In genomic region chr2:173950164-173950891, GRCm38 (mm10) we compare ENCODE assay signal across 14 mouse cellular contexts.
A peak's percentile ranks its signal among the peaks of the same experiment; 100 is the strongest.
DNase-seq lines count a peak whose midpoint lies in the region; ATAC-seq and TF ChIP-seq lines count a peak whose summit lies in the region.
"Had no signal": no experiment of that assay in that cellular context is flagged by ENCODE, and none has a peak within 500 bp of the region (broad histone marks: within the 10 kb centered on the region; RNA-seq: fewer than 3 reads in every experiment).

No protein-coding gene starts in this region.

- peaks cover 15% of the 10 kb centered on the region for H3K9me3 ChIP-seq in hindbrain, embryonic 10.5 days
- peaks cover 26% of the 10 kb centered on the region for H3K9me3 ChIP-seq in hindbrain, embryonic 14.5 days (ENCODE audit: control insufficient read depth, low read length)
- no peaks in the 10 kb centered on the region for H3K9me3 ChIP-seq in limb, embryonic 11.5 days (ENCODE audit: control insufficient read depth, low read length)
- H3K9me3 ChIP-seq: limb, embryonic 15.5 days had no signal

- H3K36me3 ChIP-seq in hindbrain, embryonic 10.5 days = no peaks in the 10 kb centered on the region
- no peaks in the 10 kb centered on the region for H3K36me3 ChIP-seq in hindbrain, embryonic 14.5 days (replicated peaks; ENCODE audit: control insufficient read depth, insufficient read depth)
- H3K36me3 ChIP-seq in limb, embryonic 11.5 days (ENCODE audit: control insufficient read depth, insufficient read depth, low read length) = no peaks in the 10 kb centered on the region
- H3K36me3 ChIP-seq: limb, embryonic 15.5 days; midbrain, embryonic 12.5 days had no signal

- H3K27me3 ChIP-seq in hindbrain, embryonic 10.5 days (ENCODE audit: insufficient read depth, poor library complexity, severe bottlenecking) = no peaks in the 10 kb centered on the region
- no peaks in the 10 kb centered on the region for H3K27me3 ChIP-seq in hindbrain, embryonic 14.5 days (ENCODE audit: control insufficient read depth, insufficient read depth, low read length)
- no peaks in the 10 kb centered on the region for H3K27me3 ChIP-seq in limb, embryonic 11.5 days (ENCODE audit: control insufficient read depth, insufficient read depth, low read length)
- H3K27me3 ChIP-seq: forebrain, embryonic 13.5 days; limb, embryonic 15.5 days; midbrain, embryonic 12.5 days had no signal

- 45% methylated on average over 10 of the region's 10 CpGs for WGBS in hindbrain, embryonic 10.5 days
- 40% methylated on average over 10 of the region's 10 CpGs for WGBS in hindbrain, embryonic 14.5 days
- WGBS in lung, adult 2 months = 47% methylated on average over 10 of the region's 10 CpGs
- WGBS in limb, embryonic 11.5 days = 47% methylated on average over 10 of the region's 10 CpGs

- no peak for ATAC-seq in hindbrain, embryonic 14.5 days (ENCODE audit: low FRiP score)
- ATAC-seq in limb, embryonic 11.5 days (ENCODE audit: insufficient number of reproducible peaks, low FRiP score, low TSS enrichment, low read depth) = no peak
- ATAC-seq: forebrain, embryonic 13.5 days had no signal

- TF ChIP-seq POLR2A in lung, adult 2 months (IDR thresholded peaks at IDR 0.05; ENCODE audit: borderline replicate concordance, extremely low read depth, low read depth, low read length) = no peak

- DNase-seq in hindbrain, embryonic 10.5 days (ENCODE audit: low spot score) = no peak
- DNase-seq in hindbrain, embryonic 14.5 days (ENCODE audit: low spot score) = no peak
- peak; percentile 0 for DNase-seq in lung, adult 2 months
- no peak for DNase-seq in lung, adult 18-20 months
- DNase-seq in ZHBTc4 (ENCODE audit: low read depth, low spot score) = peak; percentile 49
- peak; percentile 19 for DNase-seq in limb, embryonic 11.5 days (ENCODE audit: low spot score)
- no peak for DNase-seq in c-Kit-positive CD71-positive TER-119-positive erythroid progenitor cells, embryonic 14.5 days (ENCODE audit: low spot score)
- DNase-seq: adrenal gland, postnatal 14 days; cerebellum, adult 11 months; lung, postnatal 14 days; right cerebral cortex, postnatal 25 days had no signal

- no peak overlapping the region for H3K9ac ChIP-seq in hindbrain, embryonic 14.5 days
- no peak overlapping the region for H3K9ac ChIP-seq in limb, embryonic 11.5 days (ENCODE audit: low read length)
- H3K9ac ChIP-seq: forebrain, embryonic 13.5 days; limb, embryonic 15.5 days; midbrain, embryonic 12.5 days had no signal

- H3K4me1 ChIP-seq in hindbrain, embryonic 10.5 days (replicated peaks) = 0 out of 2 replicates have a peak, but pooled peaks cover 5% of the 10 kb centered on the region
- no peaks in the 10 kb centered on the region for H3K4me1 ChIP-seq in hindbrain, embryonic 14.5 days (replicated peaks; ENCODE audit: control insufficient read depth, insufficient read depth, low read length)
- no peaks in the 10 kb centered on the region for H3K4me1 ChIP-seq in lung, adult 2 months (ENCODE audit: control insufficient read depth, insufficient read depth, low read length)
- no peaks in the 10 kb centered on the region for H3K4me1 ChIP-seq in limb, embryonic 11.5 days (ENCODE audit: control insufficient read depth, insufficient read depth, low read length)
- H3K4me1 ChIP-seq: forebrain, embryonic 13.5 days; limb, embryonic 15.5 days; midbrain, embryonic 12.5 days had no signal

- H3K27ac ChIP-seq in hindbrain, embryonic 10.5 days = 0 out of 2 replicates have a peak overlapping the region, but pooled peaks have one; percentile 50
- no peak overlapping the region for H3K27ac ChIP-seq in hindbrain, embryonic 14.5 days
- H3K27ac ChIP-seq in limb, embryonic 11.5 days (replicated peaks; ENCODE audit: low read depth, low read length) = no peak overlapping the region
- H3K27ac ChIP-seq: forebrain, embryonic 13.5 days; limb, embryonic 15.5 days; midbrain, embryonic 12.5 days had no signal

- no peak for TF ChIP-seq CTCF in lung, adult 2 months (IDR thresholded peaks at IDR 0.05; ENCODE audit: insufficient read depth, low read length)

- H3K4me2 ChIP-seq in hindbrain, embryonic 14.5 days (replicated peaks) = no peak overlapping the region
- H3K4me2 ChIP-seq in limb, embryonic 11.5 days (ENCODE audit: low read depth, severe bottlenecking) = peak overlapping the region; percentile 17; the same call in 1 of the 2 replicates
- H3K4me2 ChIP-seq: forebrain, embryonic 13.5 days; limb, embryonic 15.5 days; midbrain, embryonic 12.5 days had no signal

- no peak overlapping the region for H3K4me3 ChIP-seq in hindbrain, embryonic 10.5 days
- H3K4me3 ChIP-seq in hindbrain, embryonic 14.5 days (replicated peaks; ENCODE audit: low read length) = no peak overlapping the region
- no peak overlapping the region for H3K4me3 ChIP-seq in lung, adult 2 months (replicated peaks; ENCODE audit: extremely low read depth, low read depth, low read length)
- no peak overlapping the region for H3K4me3 ChIP-seq in limb, embryonic 11.5 days (ENCODE audit: low read depth, low read length)
- H3K4me3 ChIP-seq: forebrain, embryonic 13.5 days; limb, embryonic 15.5 days; midbrain, embryonic 12.5 days had no signal

Comparison
In these comparisons a context has a peak if more than half of its experiments do, and no peak if none do; other contexts are left out.
1. DNase-seq: peak in lung, adult 2 months (single experiment), ZHBTc4 (single experiment) and limb, embryonic 11.5 days (single experiment); none in hindbrain, embryonic 10.5 days (single experiment), hindbrain, embryonic 14.5 days (single experiment), lung, adult 18-20 months (0 of 2) and c-Kit-positive CD71-positive TER-119-positive erythroid progenitor cells, embryonic 14.5 days (single experiment).